Mouse (Mus musculus): ENCODE results near the gene Fcgrt.
"Not testable (repeated sequence)": the region's sequence is repeated elsewhere in the genome, so short reads cannot be mapped to it uniquely, and the experiment has no call there.

Fcgrt gene

DNA sequence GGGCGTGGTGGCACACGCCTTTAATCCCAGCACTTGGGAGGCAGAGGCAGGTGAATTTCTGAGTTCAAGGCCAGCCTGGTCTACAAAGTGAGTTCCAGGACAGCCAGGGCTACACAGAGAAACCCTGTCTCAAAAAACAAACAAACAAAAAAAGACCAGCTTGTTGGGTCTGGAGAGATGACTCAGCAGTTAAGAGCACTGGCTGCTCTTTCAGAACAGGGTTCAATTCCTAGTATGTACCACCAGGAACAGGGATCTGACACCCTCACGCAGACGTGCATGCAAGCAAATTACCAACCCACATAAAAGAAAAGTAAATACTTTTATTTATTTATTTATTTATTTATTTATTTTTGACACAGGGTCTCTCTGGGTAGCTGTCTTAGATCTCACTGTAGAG is 6.4 kb upstream of the Fcgrt start:
- DNase-seq (ENCODE audit: low spot score in 2 of 2): not testable (repeated sequence)

DNA sequence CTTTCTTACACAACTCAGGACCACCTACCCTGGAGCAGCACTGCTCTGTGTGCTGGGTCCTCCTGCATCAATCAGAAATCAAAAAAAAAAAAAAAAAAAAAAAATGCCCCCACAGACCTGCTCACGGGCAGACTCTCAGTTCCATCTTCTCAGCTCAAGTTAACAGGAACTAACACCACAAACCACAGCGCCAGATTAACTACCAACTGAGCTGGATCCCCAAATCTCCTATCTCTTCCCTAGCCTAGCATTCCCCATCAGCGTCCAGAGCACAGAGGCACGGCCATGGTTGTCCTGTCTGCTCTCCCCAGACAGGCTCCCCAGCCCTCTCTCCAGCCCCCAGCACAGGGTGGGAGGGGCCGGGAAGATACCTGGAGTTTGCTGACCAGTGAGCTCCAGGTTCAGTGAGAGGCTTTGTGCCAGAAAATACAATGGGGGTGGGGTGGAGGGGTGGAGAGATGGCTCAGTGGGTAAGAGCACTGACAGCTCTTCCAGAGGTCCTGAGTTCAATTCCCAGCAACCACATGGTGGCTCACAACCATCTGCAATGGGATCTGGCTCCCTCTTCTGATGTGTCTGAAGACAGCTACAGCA is 3.5 kb upstream of the Fcgrt start:
- no peak for DNase-seq (ENCODE audit: low spot score in 2 of 2)

DNA sequence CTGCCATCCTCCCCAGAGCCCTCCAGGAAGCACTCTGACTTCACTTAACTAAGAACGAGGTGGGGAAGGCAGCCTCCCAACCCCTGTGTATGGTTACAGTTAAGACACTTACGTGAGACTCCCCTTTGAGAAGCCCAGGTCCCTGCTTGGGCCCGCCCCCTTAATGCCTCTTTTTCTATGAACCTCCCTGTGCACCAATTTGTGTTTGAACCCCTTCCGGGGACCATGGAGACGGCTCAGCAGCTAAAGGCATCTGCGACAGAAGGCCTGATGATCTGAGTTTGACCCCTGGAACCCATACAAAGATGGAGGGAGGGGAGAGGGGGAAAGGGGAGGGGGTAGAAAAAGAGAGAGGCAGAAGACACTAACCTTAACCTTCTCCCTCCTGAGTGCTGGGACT is 2.8 kb upstream of the Fcgrt start:
- no peak for DNase-seq (ENCODE audit: low spot score in 2 of 2)

GRCm38 (mm10) chr7:45105491-45105890 is 1.8 kb upstream of the Fcgrt start:
- DNase-seq (ENCODE audit: low spot score in 2 of 2): no peak

DNA sequence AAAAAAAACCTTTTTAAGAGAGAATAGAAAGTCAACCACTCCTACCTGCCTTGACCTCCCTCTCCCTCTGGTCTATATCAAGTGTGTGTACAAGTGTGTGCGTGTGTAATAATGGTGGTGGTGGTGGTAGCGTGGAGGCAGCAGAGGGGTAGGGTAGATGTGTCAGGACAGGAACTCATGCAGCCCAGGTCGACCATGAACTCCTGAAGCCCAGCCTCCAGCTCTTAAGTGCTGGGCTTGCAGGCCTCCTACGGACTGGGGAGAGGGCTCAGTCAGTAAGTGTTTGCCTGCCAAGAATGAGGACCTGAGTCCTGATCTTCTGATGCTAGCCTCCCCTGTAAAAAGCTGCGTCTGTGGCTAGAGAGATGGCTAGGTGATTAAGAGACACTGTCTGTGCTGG is 1.3 kb upstream of the Fcgrt start:
- no peak for DNase-seq (ENCODE audit: low spot score in 2 of 2)

- DNase-seq (ENCODE audit: low spot score in 2 of 2): no peak
Observed at GRCm38 (mm10) chr7:45102940-45103585, 588 bp downstream of the Fcgrt start.

- DNase-seq (ENCODE audit: low spot score in 2 of 2): no peak
Observed at GRCm38 (mm10) chr7:45102441-45102840, 1.2 kb downstream of the Fcgrt start.

GRCm38 (mm10) chr7:45100046-45100445 is 3.6 kb downstream of the Fcgrt start:
- no peak for DNase-seq (ENCODE audit: low spot score in 2 of 2)

DNA sequence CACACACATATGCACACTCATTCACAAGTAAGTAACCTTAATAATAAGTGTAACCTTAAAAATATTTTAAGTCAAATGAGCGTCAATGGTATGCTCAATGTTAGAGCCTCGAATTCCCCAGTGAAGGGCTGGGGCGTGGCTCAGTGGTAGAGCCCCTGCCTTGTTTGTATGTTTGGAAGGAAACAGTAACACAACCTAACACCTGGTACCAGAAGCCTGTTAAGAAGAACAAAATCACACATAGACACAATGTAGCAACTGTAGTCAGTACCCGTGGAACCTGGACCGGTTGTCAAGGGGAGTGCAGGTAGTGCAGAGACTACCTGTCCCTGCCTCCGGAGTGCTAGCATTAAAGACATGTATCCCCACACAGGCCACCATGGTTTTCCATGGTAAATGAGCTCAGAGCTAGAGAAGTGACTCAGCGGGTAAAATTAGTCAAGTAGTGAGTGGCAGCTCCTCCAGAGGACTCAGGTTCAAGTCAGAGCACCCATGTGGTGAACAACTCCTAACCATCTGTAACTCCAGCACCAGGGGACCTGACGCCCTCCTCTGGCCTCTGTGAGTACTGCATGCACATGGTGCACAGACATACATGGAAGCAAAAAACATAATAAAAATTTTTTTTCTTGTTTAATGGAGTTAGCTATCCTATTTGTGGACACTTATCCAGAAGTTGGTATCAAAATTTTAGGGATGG is 5.0 kb downstream of the Fcgrt start:
- DNase-seq (ENCODE audit: low spot score in 2 of 2): no peak

GRCm38 (mm10) chr7:45097479-45097878 is 6.2 kb downstream of the Fcgrt start:
- no peak for DNase-seq (ENCODE audit: low spot score in 2 of 2)

- DNase-seq (ENCODE audit: low spot score in 2 of 2): not testable (repeated sequence)
Observed at GRCm38 (mm10) chr7:45095965-45096364, 7.7 kb downstream of the Fcgrt start.

- DNase-seq (ENCODE audit: low spot score in 2 of 2): no peak
Observed at GRCm38 (mm10) chr7:45095367-45095766, 8.3 kb downstream of the Fcgrt start.

- no peak for DNase-seq (ENCODE audit: low spot score in 2 of 2)
Observed at GRCm38 (mm10) chr7:45094121-45094520, 9.5 kb downstream of the Fcgrt start.

GRCm38 (mm10) chr7:45093516-45093905 is 10.1 kb downstream of the Fcgrt start:
- DNase-seq (ENCODE audit: low spot score in 2 of 2): no peak

GRCm38 (mm10) chr7:45092828-45093515 is 10.7 kb downstream of the Fcgrt start:
- DNase-seq (ENCODE audit: low spot score in 2 of 2): no peak

GRCm38 (mm10) chr7:45092048-45092447 is 11.6 kb downstream of the Fcgrt start, which contains the start of gene Rcn3:
Gene Rcn3 (minus strand): TSS chr7:45092221.
- DNase-seq (ENCODE audit: low spot score in 2 of 2): no peak

DNA sequence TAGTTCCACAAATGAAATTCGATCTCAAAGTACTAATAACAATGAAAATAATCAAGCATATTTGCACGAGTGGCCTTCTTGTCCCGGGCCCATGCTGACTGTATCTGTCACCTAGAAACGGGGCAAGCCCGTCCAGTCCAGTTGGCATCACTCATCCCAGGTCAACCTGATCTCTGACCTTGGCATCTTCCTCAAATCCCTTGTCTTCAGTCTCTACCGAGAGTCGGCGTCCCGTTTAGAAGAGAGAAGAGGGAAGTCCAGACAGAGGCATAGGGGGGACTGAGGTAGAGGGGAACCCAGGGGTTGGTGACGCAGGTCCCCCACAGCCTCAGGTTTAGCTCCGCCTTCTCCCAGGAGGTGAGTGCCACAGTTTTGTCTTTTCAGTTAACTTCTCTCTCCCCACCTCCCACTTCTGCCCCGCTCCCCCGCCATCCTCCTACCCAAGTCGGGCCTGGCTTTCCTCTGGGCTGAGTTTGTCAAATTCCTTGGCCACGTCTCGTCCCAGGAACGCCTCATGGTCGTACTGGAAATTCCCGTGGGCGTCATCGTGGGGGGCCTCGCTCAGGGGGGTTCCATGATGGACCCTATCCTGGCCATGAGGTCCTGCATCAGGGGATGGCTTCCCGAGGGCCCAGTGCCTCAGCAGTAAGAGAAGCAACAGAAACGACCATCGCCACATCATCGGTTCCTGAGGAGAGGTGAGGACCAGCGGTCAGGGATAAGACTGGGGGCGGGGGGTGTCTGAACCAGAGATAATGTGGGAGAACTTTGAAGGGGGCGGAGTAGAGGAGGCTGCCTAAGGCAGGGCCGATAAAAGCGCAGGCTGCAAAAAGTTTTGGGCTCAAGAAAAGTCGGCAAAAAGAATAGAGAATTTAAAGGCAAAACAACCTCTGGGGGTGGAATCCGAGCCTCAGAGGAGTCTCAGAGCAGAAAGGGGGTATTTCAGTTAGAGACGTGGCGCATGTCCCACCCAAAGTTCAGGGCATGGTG is 12.4 kb downstream of the Fcgrt start:
- DNase-seq (ENCODE audit: low spot score in 2 of 2): no peak

GRCm38 (mm10) chr7:45090251-45090977 is 13.2 kb downstream of the Fcgrt start:
- DNase-seq (ENCODE audit: low spot score in 2 of 2): no peak

GRCm38 (mm10) chr7:45088597-45088996 is 15.1 kb downstream of the Fcgrt start:
- DNase-seq (ENCODE audit: low spot score in 2 of 2): no peak

DNA sequence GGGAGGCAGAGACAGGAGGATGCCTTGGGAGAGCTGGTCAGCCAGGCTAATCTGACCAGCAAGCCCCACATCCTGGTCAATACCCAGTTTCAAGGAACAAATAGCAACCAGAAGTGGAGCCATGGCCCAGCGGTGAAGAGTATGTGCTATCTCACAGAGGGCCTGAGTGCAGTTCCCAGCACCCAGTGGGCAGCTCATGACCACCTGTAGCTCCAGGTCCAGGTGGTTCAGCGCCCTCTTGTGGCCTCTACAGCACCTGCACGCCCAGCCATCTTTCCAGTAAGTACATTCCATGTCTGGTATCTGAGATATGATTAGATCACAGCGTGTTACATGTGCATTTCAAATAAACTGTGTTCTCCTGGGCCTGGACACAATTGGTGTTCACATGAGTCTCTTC is 17.6 kb downstream of the Fcgrt start:
- DNase-seq (ENCODE audit: low spot score in 2 of 2): no peak
